Mouse (Mus musculus) heart, postnatal 0 days (tissue): ENCODE measurements at regions not wholly inside any gene's neighbourhood (a gene's known extent, or its start where the extent isn't known, plus 50 kb on each side); places are given as distances from the start of the nearest gene placed in this dataset.
"Not testable (repeated sequence)": the region's sequence is repeated elsewhere in the genome, so short reads cannot be mapped to it uniquely, and the experiment has no call there.

ENCODE experiments used
- ATAC-seq: fragments of 200-750 bp; cut with Nextera tagmentation; 2 replicates; pipeline ENCODE4 v1.8.0; 2017; ENCODE audit warnings: low read depth, moderate number of reproducible peaks, moderate library complexity; ENCODE audit not compliant: insufficient read depth
- DNase-seq: peaks from one replicate; pipeline ENCODE4 v3.0.0-alpha.2; 2016; ENCODE audit warnings: low spot score
- H3K27ac ChIP-seq: fragments of 300-500 bp; sonication (generic); 2 replicates; pipeline ENCODE4 v1.5.1; 2014; ENCODE audit warnings: low read depth, mild to moderate bottlenecking
- H3K27me3 ChIP-seq: fragments of 300-500 bp; sonication (generic); 2 replicates; pipeline ENCODE4 v1.6.1; 2014; ENCODE audit warnings: low read length, mixed read lengths; ENCODE audit not compliant: control insufficient read depth, insufficient read depth
- H3K36me3 ChIP-seq: fragments of 300-500 bp; sonication (generic); replicated peaks from 2 replicates; pipeline ENCODE4 v1.6.1; 2014; ENCODE audit warnings: low read length, mixed read lengths; ENCODE audit not compliant: control insufficient read depth, insufficient read depth
- H3K4me1 ChIP-seq: fragments of 300-500 bp; sonication (generic); 2 replicates; pipeline ENCODE4 v1.6.1; 2014; ENCODE audit warnings: antibody characterized with exemption; ENCODE audit not compliant: control insufficient read depth, insufficient read depth
- H3K4me2 ChIP-seq: fragments of 300-500 bp; sonication (generic); 2 replicates; pipeline ENCODE4 v1.6.1; 2014; ENCODE audit warnings: low read depth, mild to moderate bottlenecking, low read length, moderate library complexity
- H3K4me3 ChIP-seq: fragments of 300-500 bp; sonication (generic); 2 replicates; pipeline ENCODE4 v1.5.1; 2014; ENCODE audit warnings: low read depth, low read length
- H3K9ac ChIP-seq: fragments of 300-500 bp; sonication (generic); replicated peaks from 2 replicates; pipeline ENCODE4 v1.6.1; 2014; ENCODE audit warnings: low read depth, low read length, mixed read lengths
- H3K9me3 ChIP-seq: fragments of 300-500 bp; sonication (generic); replicated peaks from 2 replicates; pipeline ENCODE4 v1.6.1; 2016; ENCODE audit warnings: low read length; ENCODE audit not compliant: control insufficient read depth
- CTCF ChIP-seq: IDR thresholded peaks from 2 replicates; pipeline ENCODE4 v1.5.1; 2016; ENCODE audit warnings: antibody characterized with exemption, control low read depth, low read depth
- EP300 ChIP-seq: IDR thresholded peaks from 2 replicates; pipeline ENCODE4 v1.6.1; 2016; ENCODE audit warnings: antibody characterized with exemption, low read depth
- WGBS: fragments of 180-500 bp; shearing (Covaris S2); extraction: QIAGEN DNeasy Blood & Tissue Kit; methylation state at CpG from one replicate; pipeline ENCODE4 v1.1.7; 2014; 5-methylcytosine and 5-hydroxymethylcytosine counted together

GRCm38 (mm10) chr11:22440521-22440920 is 71.4 kb upstream of the Tmem17 start:
- DNase-seq: peak; percentile 39
- TF ChIP-seq CTCF (no peak), EP300 (no peak)
- Histone ChIP-seq H3K27me3 (no peaks in the 10 kb centered on the region), H3K36me3 (no peaks in the 10 kb centered on the region), H3K9me3 (no peaks in the 10 kb centered on the region), H3K4me2 (no peak overlapping the region), H3K4me1 (peaks cover 17% of the 10 kb centered on the region), H3K4me3 (no peak overlapping the region), H3K27ac (peak overlapping the region; percentile 28), H3K9ac (no peak overlapping the region)
- 23% methylated on average over 2 of the region's 2 CpGs for WGBS
- ATAC-seq: peak; percentile 53

- Histone ChIP-seq H3K4me1 (no peaks in the 10 kb centered on the region), H3K9me3 (no peaks in the 10 kb centered on the region), H3K4me3 (no peak overlapping the region), H3K27me3 (no peaks in the 10 kb centered on the region), H3K27ac (no peak overlapping the region), H3K4me2 (no peak overlapping the region), H3K9ac (no peak overlapping the region), H3K36me3 (no peaks in the 10 kb centered on the region)
- ATAC-seq: no peak
- no peak for TF ChIP-seq EP300
- TF ChIP-seq CTCF: no peak
- no peak for DNase-seq
Measured at GRCm38 (mm10) chr11:22453161-22453560, 58.7 kb upstream of the Tmem17 start.

DNA sequence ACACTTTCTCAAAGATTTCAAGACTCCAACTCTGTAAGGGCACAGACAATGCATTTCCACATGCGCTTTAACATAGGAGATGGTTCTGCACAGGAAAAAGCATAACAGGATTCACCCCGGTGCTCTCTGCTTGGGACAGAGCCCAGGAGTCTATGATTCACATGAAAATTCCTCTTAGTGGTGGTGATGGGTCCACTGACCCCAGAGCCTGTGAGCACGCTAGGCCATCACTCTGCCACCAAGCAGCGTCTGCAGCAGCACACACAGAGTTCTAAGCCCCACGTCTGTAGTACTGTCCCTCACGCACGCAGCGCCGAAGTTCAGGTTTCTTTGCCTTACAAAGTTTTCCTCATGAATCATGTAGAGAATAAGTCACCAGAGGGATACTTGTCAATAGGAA is 55.6 kb upstream of the Tmem17 start:
- Histone ChIP-seq H3K27ac (no peak overlapping the region), H3K4me2 (no peak overlapping the region), H3K4me1 (no peaks in the 10 kb centered on the region), H3K9me3 (no peaks in the 10 kb centered on the region), H3K9ac (no peak overlapping the region), H3K27me3 (no peaks in the 10 kb centered on the region), H3K36me3 (no peaks in the 10 kb centered on the region), H3K4me3 (no peak overlapping the region)
- ATAC-seq: no peak
- no peak for DNase-seq
- 93% methylated on average over 9 of the region's 9 CpGs for WGBS
- no peak for TF ChIP-seq CTCF
- no peak for TF ChIP-seq EP300

DNA sequence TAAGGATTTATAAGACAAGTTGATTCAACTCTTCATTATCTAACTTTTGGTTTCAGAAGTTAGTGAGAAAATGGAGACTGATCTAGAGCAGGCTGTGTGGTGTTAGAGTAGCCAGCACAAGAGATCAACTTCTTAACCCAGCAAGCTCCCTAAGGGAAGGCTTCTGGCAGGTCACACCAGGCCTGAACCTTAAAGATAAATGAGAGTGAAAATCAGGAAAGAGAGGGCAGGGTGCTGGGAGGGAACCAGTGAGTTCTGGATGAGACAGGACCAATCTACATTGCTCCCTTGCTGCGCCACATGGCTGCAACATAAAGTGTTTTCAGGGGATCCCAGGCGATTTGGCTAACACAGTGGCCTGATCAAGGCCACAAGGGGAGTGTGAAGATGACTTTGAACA is 54.7 kb upstream of the Tmem17 start:
- no peak for DNase-seq
- Histone ChIP-seq H3K4me2 (no peak overlapping the region), H3K9me3 (no peaks in the 10 kb centered on the region), H3K27ac (no peak overlapping the region), H3K4me1 (no peaks in the 10 kb centered on the region), H3K9ac (no peak overlapping the region), H3K36me3 (no peaks in the 10 kb centered on the region), H3K27me3 (no peaks in the 10 kb centered on the region), H3K4me3 (no peak overlapping the region)
- 88% methylated on average over 2 of the region's 2 CpGs for WGBS
- ATAC-seq: no peak
- TF ChIP-seq EP300 (no peak), CTCF (no peak)

GRCm38 (mm10) chr11:22458951-22459703 is 52.8 kb upstream of the Tmem17 start:
- ATAC-seq (no peak), DNase-seq (no peak)
- H3K4me2 ChIP-seq: no peak overlapping the region
- TF ChIP-seq EP300 (no peak), CTCF (no peak)
- H3K9me3 ChIP-seq: no peaks in the 10 kb centered on the region
- no peaks in the 10 kb centered on the region for H3K4me1 ChIP-seq
- H3K27me3 ChIP-seq: no peaks in the 10 kb centered on the region
- no peak overlapping the region for H3K27ac ChIP-seq
- H3K4me3 ChIP-seq: no peak overlapping the region
- 71% methylated on average over 5 of the region's 5 CpGs for WGBS
- H3K36me3 ChIP-seq: no peaks in the 10 kb centered on the region
- H3K9ac ChIP-seq: no peak overlapping the region

DNA sequence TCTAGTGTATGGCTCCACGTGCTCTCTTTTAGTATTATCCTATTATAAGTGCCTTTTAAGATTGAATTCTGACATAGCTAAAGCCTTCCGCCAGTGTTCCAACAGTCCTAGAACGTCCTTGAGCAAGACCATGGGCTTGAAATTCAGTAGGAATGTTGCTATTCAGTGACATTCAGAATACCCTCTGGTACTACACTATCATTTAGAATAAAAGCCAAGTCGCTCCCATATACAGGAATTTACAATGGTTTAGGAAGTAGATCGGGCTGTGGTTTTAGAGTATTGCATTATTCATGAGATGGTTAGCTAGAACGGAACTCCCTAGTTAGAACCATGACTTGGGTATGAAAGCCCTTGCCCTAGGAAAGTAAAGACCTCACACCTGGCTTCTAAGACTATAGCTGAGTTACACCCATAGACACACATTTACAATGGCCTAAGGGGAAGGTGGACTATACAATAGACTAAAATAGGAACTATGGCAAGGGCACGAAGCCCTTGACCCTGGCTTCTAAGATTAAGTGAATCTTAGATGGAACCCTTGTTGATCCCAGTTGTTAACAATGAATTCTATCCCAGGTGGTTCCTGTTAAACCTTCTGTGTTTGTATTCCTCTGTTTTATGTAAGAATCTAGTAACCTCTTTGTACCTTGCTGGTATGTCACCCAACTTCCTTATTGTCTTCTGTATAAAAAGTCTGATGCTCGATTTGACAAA is 50.7 kb upstream of the Tmem17 start:
- not testable (repeated sequence) for H3K9me3 ChIP-seq, H3K9ac ChIP-seq, DNase-seq, ATAC-seq, H3K4me3 ChIP-seq, H3K4me2 ChIP-seq, H3K4me1 ChIP-seq, H3K36me3 ChIP-seq, H3K27ac ChIP-seq, H3K27me3 ChIP-seq
- 80% methylated on average over 8 of the region's 8 CpGs for WGBS
